Mouse (Mus musculus) hindbrain, embryonic 13.5 days (tissue): Measurements from ENCODE around the gene Sept7. TPM values are rescaled to one million over a fixed set of nuclear protein-coding genes. Genes with fewer than 3 reads are reported as not detected.

Experiments
- ATAC-seq: fragments of 200-750 bp; cut with Nextera tagmentation; 2 replicates; pipeline ENCODE4 v1.8.0; 2017; ENCODE audit warnings: moderate TSS enrichment; ENCODE audit not compliant: low FRiP score
- H3K27ac ChIP-seq: fragments of 300-500 bp; sonication (generic); 2 replicates; pipeline ENCODE4 v1.5.1; 2015; ENCODE audit warnings: inconsistent platforms, mild to moderate bottlenecking, moderate library complexity
- H3K27me3 ChIP-seq: fragments of 300-500 bp; sonication (generic); 2 replicates; pipeline ENCODE4 v1.6.1; 2015; ENCODE audit warnings: mild to moderate bottlenecking, inconsistent platforms
- H3K36me3 ChIP-seq: fragments of 300-500 bp; sonication (generic); 2 replicates; pipeline ENCODE4 v1.6.1; 2015; ENCODE audit warnings: mild to moderate bottlenecking, inconsistent platforms
- H3K4me1 ChIP-seq: fragments of 300-500 bp; sonication (generic); replicated peaks from 2 replicates; pipeline ENCODE4 v1.6.1; 2015; ENCODE audit warnings: inconsistent platforms
- H3K4me2 ChIP-seq: fragments of 300-500 bp; sonication (generic); 2 replicates; pipeline ENCODE4 v1.6.1; 2015; ENCODE audit warnings: inconsistent platforms, mild to moderate bottlenecking, moderate library complexity
- H3K4me3 ChIP-seq: fragments of 300-500 bp; sonication (generic); 2 replicates; pipeline ENCODE4 v1.5.1; 2015; ENCODE audit warnings: mild to moderate bottlenecking, inconsistent platforms
- H3K9ac ChIP-seq: fragments of 300-500 bp; sonication (generic); 2 replicates; pipeline ENCODE4 v1.6.1; 2015; ENCODE audit warnings: mild to moderate bottlenecking, inconsistent platforms
- H3K9me3 ChIP-seq: fragments of 300-500 bp; sonication (generic); 2 replicates; pipeline ENCODE4 v1.6.1; 2016; ENCODE audit warnings: inconsistent platforms
- whole genome bisulfite sequencing: fragments of 180-500 bp; shearing (Covaris S2); methylation state at CpG from one replicate; pipeline ENCODE4 v1.1.7; 2015; 5-methylcytosine and 5-hydroxymethylcytosine counted together
- polyA plus RNA-seq: library from polyadenylated mRNA; unstranded; fragments of >200 nt; fragmentation: Nextera tagmentation; extraction: Ambion mirVana; gene quantifications from 2 replicates; pipeline ENCODE4 v1.2.1, GENCODE M21; 2015

The Sept7 gene
- polyA plus RNA-seq, 1 experiment from 2014 or later = 267 TPM

DNA sequence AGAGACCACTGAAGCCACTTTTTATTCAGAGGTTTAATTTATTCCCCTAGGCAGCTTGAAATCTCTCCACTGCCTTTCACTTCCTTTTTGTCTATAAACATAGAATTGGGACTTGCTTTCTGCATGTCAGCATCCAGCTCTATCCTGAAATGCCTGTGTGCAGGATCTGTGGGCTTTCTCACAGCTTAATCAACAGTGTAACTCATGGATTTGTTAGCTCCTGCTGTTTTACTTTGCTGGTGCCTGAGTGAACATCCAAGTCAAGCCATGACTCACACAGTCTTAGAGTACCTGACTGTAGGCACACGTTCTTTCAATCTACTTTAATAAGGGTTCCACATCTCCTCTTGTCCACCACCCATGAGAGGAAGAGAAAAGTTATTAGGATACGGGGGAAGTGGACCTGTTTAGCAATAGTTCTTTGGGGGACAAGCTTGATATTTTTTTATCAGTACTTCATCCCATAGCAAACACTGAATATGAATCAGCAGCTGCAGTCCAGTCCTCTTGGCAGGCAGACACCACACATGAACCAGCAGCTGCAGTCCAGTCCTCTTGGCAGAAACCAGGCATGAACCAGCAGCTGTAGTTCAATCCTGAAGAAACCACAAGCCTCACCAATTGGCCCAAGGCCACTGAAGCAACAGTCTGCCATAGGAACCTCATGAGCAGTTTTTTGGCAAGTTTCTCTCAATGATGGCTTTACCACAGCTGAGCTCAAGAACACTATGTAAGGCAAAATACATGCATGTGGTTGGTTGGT, 85.4 kb downstream of the Sept7 start:
- 79% methylated on average over 2 of the region's 2 CpGs for WGBS
- Histone ChIP-seq H3K9me3 (no peaks in the 10 kb centered on the region), H3K4me3 (no peak overlapping the region), H3K4me1 (no peaks in the 10 kb centered on the region), H3K27me3 (no peaks in the 10 kb centered on the region), H3K9ac (no peak overlapping the region), H3K27ac (no peak overlapping the region), H3K36me3 (no peaks in the 10 kb centered on the region), H3K4me2 (no peak overlapping the region)
- ATAC-seq = no peak

DNA sequence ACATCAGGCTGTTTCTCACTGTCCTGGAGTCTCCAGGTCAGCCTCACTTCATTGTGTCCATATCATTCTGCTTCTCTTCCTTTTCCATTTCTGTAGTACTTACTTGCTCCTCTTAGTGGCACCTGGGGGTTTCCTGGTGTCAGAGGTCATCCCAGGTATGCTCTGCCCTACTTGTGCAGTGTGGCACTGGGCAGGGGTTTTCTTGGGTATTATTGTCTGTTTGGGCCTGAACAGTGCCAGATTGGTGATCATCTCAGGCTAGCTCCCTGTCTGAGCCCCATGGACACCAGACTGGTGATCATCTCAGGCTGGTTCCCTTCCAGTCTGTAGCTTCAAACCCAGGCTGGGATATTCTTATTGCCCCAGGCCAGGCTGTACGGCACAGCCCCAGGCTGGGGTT, 88.2 kb downstream of the Sept7 start:
- no peak overlapping the region for H3K4me2 ChIP-seq
- H3K9me3 ChIP-seq = no peaks in the 10 kb centered on the region
- no peak overlapping the region for H3K9ac ChIP-seq
- ATAC-seq = no peak
- no peaks in the 10 kb centered on the region for H3K4me1 ChIP-seq
- no peak overlapping the region for H3K4me3 ChIP-seq
- no peaks in the 10 kb centered on the region for H3K27me3 ChIP-seq
- WGBS = 96% methylated on average over 1 of the region's 1 CpGs
- no peaks in the 10 kb centered on the region for H3K36me3 ChIP-seq
- H3K27ac ChIP-seq = no peak overlapping the region

DNA sequence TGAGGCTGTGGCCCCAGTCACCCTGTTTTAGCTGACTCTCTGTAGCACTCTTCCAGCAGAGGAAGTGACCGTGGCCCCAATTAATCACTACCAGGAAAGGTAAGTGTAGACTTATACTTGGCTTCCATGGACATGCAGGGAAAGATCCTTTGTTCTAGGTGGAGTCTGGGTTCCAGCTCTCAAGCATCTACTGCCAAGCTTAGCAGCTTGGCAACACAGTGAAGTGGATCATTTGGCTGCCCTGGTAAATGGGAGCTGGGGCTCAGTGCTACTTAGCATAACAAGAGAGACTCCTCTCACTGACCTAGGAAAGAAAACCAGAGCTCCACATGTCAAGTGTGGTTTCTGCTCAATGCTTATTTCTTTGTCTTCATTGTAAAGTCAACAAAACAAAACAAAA, 101.5 kb downstream of the Sept7 start:
- no peak for ATAC-seq

DNA sequence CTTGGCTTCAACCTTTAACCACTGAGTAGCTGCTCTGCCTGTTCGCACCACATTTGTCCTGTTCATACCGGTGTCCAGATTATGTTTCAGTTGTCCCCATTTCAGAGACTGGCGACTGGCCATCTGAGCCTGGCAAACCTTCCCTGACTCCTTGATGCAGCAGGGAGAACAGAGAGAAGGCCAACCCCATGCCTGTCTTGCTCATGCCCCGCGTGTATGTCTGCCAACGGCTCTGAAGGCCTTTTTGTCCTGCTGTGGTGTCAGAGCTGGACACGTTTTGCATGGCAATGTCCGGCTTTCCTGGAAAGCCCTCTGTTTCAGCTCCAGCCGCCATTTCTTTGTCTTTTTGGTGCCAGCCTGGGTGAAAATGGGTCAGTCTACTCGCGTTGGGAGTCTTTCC, 103.6 kb downstream of the Sept7 start:
- WGBS = 84% methylated on average over 11 of the region's 11 CpGs
- no peak overlapping the region for H3K27ac ChIP-seq
- H3K36me3 ChIP-seq = no peaks in the 10 kb centered on the region
- no peak overlapping the region for H3K4me2 ChIP-seq
- H3K4me1 ChIP-seq = no peaks in the 10 kb centered on the region
- H3K27me3 ChIP-seq = no peaks in the 10 kb centered on the region
- no peak overlapping the region for H3K4me3 ChIP-seq
- no peak for ATAC-seq
- H3K9me3 ChIP-seq = no peaks in the 10 kb centered on the region
- H3K9ac ChIP-seq = no peak overlapping the region

More for the DNA sequence above, 101.5 kb downstream of the Sept7 start:
- Histone ChIP-seq H3K4me3 (no peak overlapping the region), H3K27me3 (no peaks in the 10 kb centered on the region), H3K4me1 (no peaks in the 10 kb centered on the region), H3K9me3 (no peaks in the 10 kb centered on the region), H3K4me2 (no peak overlapping the region), H3K9ac (no peak overlapping the region), H3K27ac (no peak overlapping the region), H3K36me3 (no peaks in the 10 kb centered on the region)
- 90% methylated on average over 1 of the region's 1 CpGs for WGBS

DNA sequence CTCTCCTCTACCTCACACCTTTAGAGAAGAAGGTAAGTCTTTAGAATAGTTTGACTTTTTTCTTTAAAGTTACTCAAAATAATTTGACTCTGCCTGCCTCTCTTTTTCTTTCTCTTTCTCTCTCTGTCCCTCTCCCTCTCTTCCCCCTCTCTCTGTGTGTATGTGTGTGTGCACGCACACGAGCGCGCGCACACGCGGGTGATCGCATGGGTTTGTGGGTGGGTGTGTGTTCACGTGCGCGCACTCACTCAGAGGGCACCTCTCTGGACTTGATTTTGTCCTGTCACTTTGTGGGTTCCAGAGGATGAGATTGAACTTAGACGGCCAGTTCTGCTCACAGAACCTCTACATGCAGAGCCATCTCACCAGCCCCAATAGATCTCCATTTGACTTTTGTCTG, 105.3 kb downstream of the Sept7 start:
- no peaks in the 10 kb centered on the region for H3K4me1 ChIP-seq
- no peak overlapping the region for H3K4me3 ChIP-seq
- no peak overlapping the region for H3K27ac ChIP-seq
- H3K27me3 ChIP-seq = no peaks in the 10 kb centered on the region
- H3K4me2 ChIP-seq = no peak overlapping the region
- 93% methylated on average over 12 of the region's 12 CpGs for WGBS
- no peak for ATAC-seq
- H3K9me3 ChIP-seq = no peaks in the 10 kb centered on the region
- H3K9ac ChIP-seq = no peak overlapping the region
- H3K36me3 ChIP-seq = no peaks in the 10 kb centered on the region

DNA sequence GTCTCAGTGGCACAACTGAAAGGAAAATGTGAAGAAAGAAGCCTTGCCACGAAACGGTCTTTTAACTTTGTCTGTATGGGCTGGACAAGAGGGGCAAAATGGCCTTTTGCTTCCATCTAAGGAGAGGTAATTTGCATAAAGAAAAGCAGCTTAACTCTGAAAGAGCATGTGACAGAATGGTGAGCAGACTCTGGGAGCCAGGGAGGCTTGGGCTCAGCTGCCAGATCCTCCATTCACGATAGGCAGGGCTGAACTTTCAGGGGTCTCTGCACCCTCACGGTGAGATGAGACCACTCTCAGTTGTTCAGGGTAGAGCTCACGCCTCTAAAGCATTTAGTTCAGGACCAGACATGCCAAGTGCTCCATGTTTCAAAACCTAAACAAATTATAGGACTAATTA, 105.8 kb downstream of the Sept7 start:
- no peak for ATAC-seq
- Histone ChIP-seq H3K4me3 (no peak overlapping the region), H3K9ac (no peak overlapping the region), H3K9me3 (no peaks in the 10 kb centered on the region), H3K27me3 (no peaks in the 10 kb centered on the region), H3K4me1 (no peaks in the 10 kb centered on the region), H3K36me3 (no peaks in the 10 kb centered on the region), H3K4me2 (no peak overlapping the region), H3K27ac (no peak overlapping the region)
- WGBS = 60% methylated on average over 5 of the region's 5 CpGs

Other genes starting within 250 kb of the Sept7 start
- not detected in 2 replicates for gene Gm10181, start 163.0 kb upstream of the Sept7 start, polyA plus RNA-seq
- 33.5 and 35.6 TPM in 2 replicates for gene Herpud2, start 100.6 kb upstream of the Sept7 start, polyA plus RNA-seq
- 7.0 and 8.0 TPM in 2 replicates for gene Eepd1, start 229.1 kb downstream of the Sept7 start, polyA plus RNA-seq